Mouse (Mus musculus): ENCODE data around the gene Ccl28. TPM values are rescaled to one million over a fixed set of nuclear protein-coding genes. Genes with fewer than 3 reads are reported as not detected.
"Not testable (repeated sequence)": the region's sequence is repeated elsewhere in the genome, so short reads cannot be mapped to it uniquely, and the experiment has no call there.

Gene Ccl28
- polyA plus RNA-seq, 1 experiment from 2014 or later, result 0.09 TPM

GRCm38 (mm10) chr13:119649699-119650046 is 26.1 kb downstream of the Ccl28 start:
- DNase-seq (no peak), ATAC-seq (ENCODE audit: insufficient read depth) (no peak; the same call in 1 of the 2 replicates)
- TF ChIP-seq CTCF (IDR thresholded peaks at IDR 0.05; ENCODE audit: low read depth), result no peak
- no peak overlapping the region for H3K27ac ChIP-seq (ENCODE audit: low read depth)
- no peak overlapping the region for H3K4me2 ChIP-seq
- 76% methylated on average over 1 of the region's 1 CpGs for WGBS
- H3K4me3 ChIP-seq (ENCODE audit: low read depth, low read length), result no peak overlapping the region
- no peaks in the 10 kb centered on the region for H3K36me3 ChIP-seq (ENCODE audit: insufficient read depth)
- H3K4me1 ChIP-seq (ENCODE audit: insufficient read depth), result no peaks in the 10 kb centered on the region
- no peak overlapping the region for H3K9ac ChIP-seq
- H3K9me3 ChIP-seq (ENCODE audit: low read depth, low read length), result no peaks in the 10 kb centered on the region
- H3K27me3 ChIP-seq (ENCODE audit: insufficient read depth, low read length), result no peaks in the 10 kb centered on the region

GRCm38 (mm10) chr13:119654734-119655133 is 31.1 kb downstream of the Ccl28 start:
- Histone ChIP-seq H3K27ac (ENCODE audit: low read depth) (no peak overlapping the region), H3K9me3 (ENCODE audit: low read depth, low read length) (no peaks in the 10 kb centered on the region), H3K27me3 (ENCODE audit: insufficient read depth, low read length) (no peaks in the 10 kb centered on the region), H3K4me1 (ENCODE audit: insufficient read depth) (no peaks in the 10 kb centered on the region), H3K9ac (no peak overlapping the region), H3K36me3 (ENCODE audit: insufficient read depth) (no peaks in the 10 kb centered on the region), H3K4me3 (ENCODE audit: low read depth, low read length) (no peak overlapping the region), H3K4me2 (no peak overlapping the region)
- ATAC-seq (ENCODE audit: insufficient read depth) (no peak), DNase-seq (no peak)
- WGBS, result 87% methylated on average over 2 of the region's 2 CpGs
- TF ChIP-seq CTCF (IDR thresholded peaks at IDR 0.05; ENCODE audit: low read depth), result no peak

- Histone ChIP-seq H3K4me3 (ENCODE audit: low read depth, low read length) (no peak overlapping the region), H3K9ac (no peak overlapping the region), H3K27me3 (ENCODE audit: insufficient read depth, low read length) (no peaks in the 10 kb centered on the region), H3K4me1 (ENCODE audit: insufficient read depth) (no peaks in the 10 kb centered on the region), H3K36me3 (ENCODE audit: insufficient read depth) (no peaks in the 10 kb centered on the region), H3K9me3 (ENCODE audit: low read depth, low read length) (no peaks in the 10 kb centered on the region), H3K27ac (ENCODE audit: low read depth) (no peak overlapping the region), H3K4me2 (no peak overlapping the region)
- DNase-seq (no peak), ATAC-seq (ENCODE audit: insufficient read depth) (no peak)
- no peak for TF ChIP-seq CTCF (IDR thresholded peaks at IDR 0.05; ENCODE audit: low read depth)
- 79% methylated on average over 2 of the region's 2 CpGs for WGBS
Measured at GRCm38 (mm10) chr13:119656246-119656645, 32.6 kb downstream of the Ccl28 start.

- Histone ChIP-seq H3K9me3 (ENCODE audit: low read depth, low read length) (no peaks in the 10 kb centered on the region), H3K4me2 (no peak overlapping the region), H3K4me1 (ENCODE audit: insufficient read depth) (no peaks in the 10 kb centered on the region), H3K9ac (no peak overlapping the region), H3K27me3 (ENCODE audit: insufficient read depth, low read length) (no peaks in the 10 kb centered on the region), H3K4me3 (ENCODE audit: low read depth, low read length) (no peak overlapping the region), H3K27ac (ENCODE audit: low read depth) (no peak overlapping the region), H3K36me3 (ENCODE audit: insufficient read depth) (no peaks in the 10 kb centered on the region)
- DNase-seq (no peak), ATAC-seq (ENCODE audit: insufficient read depth) (no peak)
- WGBS, result 71% methylated on average over 6 of the region's 6 CpGs
- TF ChIP-seq CTCF (IDR thresholded peaks at IDR 0.05; ENCODE audit: low read depth), result no peak
Measured at GRCm38 (mm10) chr13:119656846-119657416, 33.3 kb downstream of the Ccl28 start.

- not testable (repeated sequence) for H3K4me2 ChIP-seq; H3K27me3 ChIP-seq (ENCODE audit: insufficient read depth, low read length); H3K36me3 ChIP-seq (ENCODE audit: insufficient read depth); H3K9me3 ChIP-seq (ENCODE audit: low read depth, low read length); H3K4me1 ChIP-seq (ENCODE audit: insufficient read depth); DNase-seq; H3K9ac ChIP-seq; H3K27ac ChIP-seq (ENCODE audit: low read depth); H3K4me3 ChIP-seq (ENCODE audit: low read depth, low read length)
- peak; percentile 35; the same call in 1 of the 2 replicates for ATAC-seq (ENCODE audit: insufficient read depth)
- WGBS, result 70% methylated on average over 4 of the region's 9 CpGs
Measured at GRCm38 (mm10) chr13:119661420-119661819, 37.8 kb downstream of the Ccl28 start.

- no peaks in the 10 kb centered on the region for H3K27me3 ChIP-seq (ENCODE audit: insufficient read depth, low read length)
- DNase-seq, result no peak
- no peak overlapping the region for H3K9ac ChIP-seq
- no peaks in the 10 kb centered on the region for H3K36me3 ChIP-seq (ENCODE audit: insufficient read depth)
- H3K9me3 ChIP-seq (ENCODE audit: low read depth, low read length), result no peaks in the 10 kb centered on the region
- no peak for ATAC-seq (ENCODE audit: insufficient read depth)
- H3K27ac ChIP-seq (ENCODE audit: low read depth), result no peak overlapping the region
- WGBS, result 49% methylated on average over 8 of the region's 8 CpGs
- H3K4me3 ChIP-seq (ENCODE audit: low read depth, low read length), result no peak overlapping the region
- no peak overlapping the region for H3K4me2 ChIP-seq
- no peak for TF ChIP-seq CTCF (IDR thresholded peaks at IDR 0.05; ENCODE audit: low read depth)
- H3K4me1 ChIP-seq (ENCODE audit: insufficient read depth), result peaks cover 2% of the 10 kb centered on the region; the same call in 1 of the 2 replicates
Measured at GRCm38 (mm10) chr13:119678794-119679193, 55.2 kb downstream of the Ccl28 start.

- Histone ChIP-seq H3K9me3 (ENCODE audit: low read depth, low read length) (no peaks in the 10 kb centered on the region), H3K4me1 (ENCODE audit: insufficient read depth) (peaks cover 5% of the 10 kb centered on the region; the same call in 1 of the 2 replicates), H3K9ac (no peak overlapping the region), H3K4me3 (ENCODE audit: low read depth, low read length) (no peak overlapping the region), H3K27me3 (ENCODE audit: insufficient read depth, low read length) (no peaks in the 10 kb centered on the region), H3K27ac (ENCODE audit: low read depth) (no peak overlapping the region), H3K36me3 (ENCODE audit: insufficient read depth) (no peaks in the 10 kb centered on the region), H3K4me2 (no peak overlapping the region)
- TF ChIP-seq CTCF (IDR thresholded peaks at IDR 0.05; ENCODE audit: low read depth), result no peak
- DNase-seq (no peak), ATAC-seq (ENCODE audit: insufficient read depth) (no peak)
- WGBS, result 63% methylated on average over 2 of the region's 2 CpGs
Measured at GRCm38 (mm10) chr13:119679721-119680120, 56.1 kb downstream of the Ccl28 start.

GRCm38 (mm10) chr13:119681161-119681560 is 57.5 kb downstream of the Ccl28 start:
- no peak for ATAC-seq (ENCODE audit: insufficient read depth)
- WGBS, result 55% methylated on average over 3 of the region's 3 CpGs
- Histone ChIP-seq H3K4me3 (ENCODE audit: low read depth, low read length) (no peak overlapping the region), H3K9me3 (ENCODE audit: low read depth, low read length) (no peaks in the 10 kb centered on the region), H3K4me1 (ENCODE audit: insufficient read depth) (peaks cover 5% of the 10 kb centered on the region; the same call in 1 of the 2 replicates), H3K36me3 (ENCODE audit: insufficient read depth) (no peaks in the 10 kb centered on the region), H3K4me2 (no peak overlapping the region), H3K9ac (no peak overlapping the region), H3K27ac (ENCODE audit: low read depth) (no peak overlapping the region), H3K27me3 (ENCODE audit: insufficient read depth, low read length) (no peaks in the 10 kb centered on the region)
- no peak for TF ChIP-seq CTCF (IDR thresholded peaks at IDR 0.05; ENCODE audit: low read depth)
- DNase-seq, result no peak

Data from lung, embryonic 14.5 days (tissue).